Comparison of ENCODE assay signal across 8 mouse cellular contexts in genomic region chr13:93305636-93306035, GRCm38 (mm10). TPM values are rescaled to one million over a fixed set of nuclear protein-coding genes. Genes with fewer than 3 reads are reported as not detected.
DNase-seq lines count a peak whose midpoint lies in the region; ATAC-seq lines count a peak whose summit lies in the region.

No protein-coding gene starts in this region.

- peak overlapping the region; percentile 94 for H3K4me3 ChIP-seq in heart, embryonic 12.5 days
- H3K4me3 ChIP-seq in liver, embryonic 16.5 days (ENCODE audit: low read depth, low read length): peak overlapping the region; percentile 41

- no peaks in the 10 kb centered on the region for H3K9me3 ChIP-seq in heart, embryonic 12.5 days (replicated peaks)
- H3K9me3 ChIP-seq in liver, embryonic 16.5 days (replicated peaks; ENCODE audit: control insufficient read depth, low read length): no peaks in the 10 kb centered on the region

- intact Hi-C loops in gastrocnemius, postnatal 14 days (cut with DNase I; ENCODE audit: low total_unique reads): no loop called here
- intact Hi-C loops in left cerebral cortex, postnatal 25 days (cut with DNase I): loop anchor here (2.0 to 10.0 kb wide), 3 partner anchors 193 to 555 kb away; partner anchors contain the start of gene Jmy

- peak overlapping the region; percentile 71 for H3K4me2 ChIP-seq in heart, embryonic 12.5 days
- peak overlapping the region; percentile 81 for H3K4me2 ChIP-seq in liver, embryonic 16.5 days (ENCODE audit: low read depth, low read length)

- no peak for ATAC-seq in heart, embryonic 12.5 days (ENCODE audit: insufficient number of reproducible peaks, low FRiP score)
- no peak for ATAC-seq in liver, embryonic 16.5 days (ENCODE audit: low read depth)

- WGBS in heart, embryonic 12.5 days: 18% methylated on average over 7 of the region's 7 CpGs
- 35% methylated on average over 7 of the region's 7 CpGs for WGBS in liver, embryonic 16.5 days (ENCODE audit: insufficient replicate concordance)

- H3K27ac ChIP-seq in heart, embryonic 12.5 days (ENCODE audit: poor library complexity, severe bottlenecking): no peak overlapping the region
- H3K27ac ChIP-seq in liver, embryonic 16.5 days (ENCODE audit: low read length): no peak overlapping the region

- H3K27me3 ChIP-seq in heart, embryonic 12.5 days (replicated peaks): no peaks in the 10 kb centered on the region
- H3K27me3 ChIP-seq in liver, embryonic 16.5 days (ENCODE audit: control insufficient read depth, insufficient read depth, low read depth, low read length): no peaks in the 10 kb centered on the region

- peaks cover 13% of the 10 kb centered on the region for H3K4me1 ChIP-seq in heart, embryonic 12.5 days (replicated peaks)
- peaks cover 11% of the 10 kb centered on the region for H3K4me1 ChIP-seq in liver, embryonic 16.5 days (ENCODE audit: control insufficient read depth, low read depth, low read length)

- no peak for DNase-seq in heart, adult 9 months (ENCODE audit: low spot score in 2 of 2)
- peak; percentile 15 to 25 for DNase-seq in adrenal gland, postnatal 36 days
- peak; percentile 5 for DNase-seq in gastrocnemius, postnatal 14 days
- no peak for DNase-seq in layer of hippocampus, postnatal 14 days (ENCODE audit: low spot score in 2 of 2)
- DNase-seq in right cerebral cortex, postnatal 4 days: no peak
- DNase-seq in left cerebral cortex, postnatal 25 days (ENCODE audit: low spot score in 2 of 2): no peak

- no peaks in the 10 kb centered on the region for H3K36me3 ChIP-seq in heart, embryonic 12.5 days
- no peaks in the 10 kb centered on the region for H3K36me3 ChIP-seq in liver, embryonic 16.5 days (ENCODE audit: control insufficient read depth, insufficient read depth)

- peak overlapping the region; percentile 85 for H3K9ac ChIP-seq in heart, embryonic 12.5 days
- no peak overlapping the region for H3K9ac ChIP-seq in liver, embryonic 16.5 days (ENCODE audit: low read depth, low read length)

RNA-seq across cellular contexts. Expression of gene Homer1, which starts 6.2 kb away (rescaled TPM):
- polyA plus RNA-seq in heart, embryonic 12.5 days (2016; fragmentation: Nextera tagmentation; extraction: Ambion mirVana): 23.5 and 27.7 TPM in 2 replicates
- total RNA-seq in adrenal gland, postnatal 36 days (2021): 10 to 100 TPM; 29.8 to 44.8 TPM
- total RNA-seq in gastrocnemius, postnatal 14 days (2021): 10 to 100 TPM; 63.0 to 65.1 TPM
- polyA plus RNA-seq in liver, embryonic 16.5 days (2015; fragmentation: Nextera tagmentation; extraction: Ambion mirVana): 1.7 and 1.8 TPM in 2 replicates
- total RNA-seq in layer of hippocampus, postnatal 14 days (2021): 100 to 1,000 TPM; 145 TPM
- total RNA-seq in left cerebral cortex, postnatal 25 days (2021): 100 to 1,000 TPM; 372 to 460 TPM

Comparison
In these comparisons a context has a peak if more than half of its experiments do, and no peak if none do; other contexts are left out.
1. DNase-seq: peak in adrenal gland, postnatal 36 days (2 of 2) and gastrocnemius, postnatal 14 days (single experiment); none in heart, adult 9 months (0 of 2), layer of hippocampus, postnatal 14 days (0 of 2), right cerebral cortex, postnatal 4 days (single experiment) and left cerebral cortex, postnatal 25 days (0 of 2).